Mouse (Mus musculus) natural killer cell, adult 2 months (primary cell): Measurements from ENCODE around the gene Ndufa3.
"Not testable (repeated sequence)": the region's sequence is repeated elsewhere in the genome, so short reads cannot be mapped to it uniquely, and the experiment has no call there.

Experiments
- DNase-seq, 2 experiments: peaks; one replicate each; pipeline ENCODE4 v3.0.0; 2022; ENCODE audit warnings: low spot score in 2 of 2

Ndufa3 gene

GRCm38 (mm10) chr7:3617242-3617995 is at the start of gene Ndufa3:
TSS of gene Ndufa3 (plus strand) at chr7:3617373.
- peak; percentile 75 to 86 for DNase-seq

DNA sequence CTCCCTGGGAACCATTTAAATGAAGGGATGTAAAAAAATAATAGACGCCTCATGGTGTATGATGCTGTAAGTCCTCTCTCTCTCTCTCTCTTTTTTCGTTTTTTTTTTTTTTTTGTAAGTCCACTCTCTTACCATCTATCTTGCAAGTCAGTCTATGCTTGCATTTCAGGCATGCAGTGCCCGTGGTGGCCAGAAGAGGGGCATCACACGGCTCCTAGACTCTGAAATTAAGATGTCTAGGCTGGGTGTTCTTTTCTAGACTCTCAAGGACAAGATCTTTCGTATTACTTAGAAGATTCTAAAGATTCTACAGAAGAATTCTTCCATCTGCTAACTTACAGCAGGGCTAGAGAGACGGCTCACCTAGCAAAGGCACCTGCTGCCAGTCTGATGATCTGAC is 47.4 kb upstream of the Ndufa3 start:
- DNase-seq: no peak

GRCm38 (mm10) chr7:3570580-3570979 is 46.6 kb upstream of the Ndufa3 start:
- not testable (repeated sequence) for DNase-seq

DNA sequence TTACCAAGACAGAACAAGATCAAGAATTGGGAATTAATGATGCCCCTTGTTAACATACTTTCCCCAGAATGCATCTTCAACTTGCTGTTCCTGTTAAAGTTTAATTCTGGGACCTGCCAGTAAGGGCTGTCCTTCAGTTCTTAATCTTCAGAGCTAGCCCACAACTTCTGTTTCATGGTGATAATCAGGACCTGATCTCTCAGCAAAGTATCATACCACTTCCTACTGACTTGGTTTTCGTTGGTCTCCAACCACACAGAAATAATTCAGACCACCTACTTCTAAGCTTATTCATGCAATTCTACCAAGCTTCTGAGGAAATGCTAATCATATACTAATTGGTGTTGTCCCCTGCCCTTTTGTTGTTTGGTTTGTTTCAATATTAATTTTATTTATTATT is 45.3 kb upstream of the Ndufa3 start:
- DNase-seq: no peak

DNA sequence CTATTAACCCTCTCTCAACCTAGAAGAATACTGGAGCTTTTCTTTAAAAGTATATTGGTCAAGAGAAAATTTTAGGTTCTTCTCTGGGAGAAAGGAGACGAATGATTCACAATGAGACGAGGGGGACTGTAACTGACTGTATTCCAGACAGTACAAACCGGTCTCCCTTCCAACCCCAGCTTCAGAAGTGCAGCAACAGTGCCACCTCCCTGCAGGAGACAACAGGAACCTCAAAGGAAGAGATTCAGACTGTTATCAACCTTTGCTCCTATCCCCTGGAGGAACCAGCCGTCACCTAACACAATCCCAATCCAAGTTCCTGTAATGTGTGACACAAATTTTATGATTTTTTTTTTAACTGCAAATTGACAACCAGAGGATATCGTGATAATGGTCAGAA is 43.0 kb upstream of the Ndufa3 start:
- DNase-seq: no peak

DNA sequence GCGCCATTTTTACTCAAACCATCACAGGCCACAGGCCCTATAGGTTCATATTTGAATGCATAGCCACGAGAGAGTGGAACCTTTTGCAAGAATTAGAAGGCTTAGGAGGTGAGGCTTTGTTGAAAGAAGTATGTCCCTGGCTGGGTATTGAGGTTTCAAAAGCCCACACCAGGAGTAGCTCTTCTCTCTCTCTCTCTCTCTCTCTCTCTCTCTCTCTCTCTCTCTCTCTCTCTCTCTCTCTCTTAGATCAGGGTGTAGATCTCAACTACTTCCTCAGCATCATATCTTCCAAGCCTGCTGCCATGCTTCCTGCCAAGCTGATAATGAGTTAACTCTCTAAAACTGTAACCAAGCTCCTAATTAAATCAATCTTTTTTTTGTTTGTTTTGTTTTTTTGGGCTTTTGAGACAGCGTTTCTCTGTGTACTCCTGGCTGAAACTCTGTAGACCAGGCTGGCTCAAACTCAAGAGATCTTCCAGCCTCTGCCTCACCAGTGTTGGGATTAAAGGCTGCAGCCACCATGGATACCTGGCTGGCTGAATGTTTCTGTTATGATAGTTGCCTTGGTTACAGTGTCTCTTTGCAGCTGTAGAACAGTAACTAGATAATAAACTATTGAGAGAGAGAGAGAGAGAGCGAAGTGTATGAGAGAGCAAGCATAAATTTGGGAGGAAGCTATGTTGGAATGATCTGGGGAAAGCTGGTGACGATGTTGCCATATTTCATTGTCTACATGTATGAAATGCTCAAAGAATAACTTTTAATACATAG is 40.6 kb upstream of the Ndufa3 start:
- no peak for DNase-seq

DNA sequence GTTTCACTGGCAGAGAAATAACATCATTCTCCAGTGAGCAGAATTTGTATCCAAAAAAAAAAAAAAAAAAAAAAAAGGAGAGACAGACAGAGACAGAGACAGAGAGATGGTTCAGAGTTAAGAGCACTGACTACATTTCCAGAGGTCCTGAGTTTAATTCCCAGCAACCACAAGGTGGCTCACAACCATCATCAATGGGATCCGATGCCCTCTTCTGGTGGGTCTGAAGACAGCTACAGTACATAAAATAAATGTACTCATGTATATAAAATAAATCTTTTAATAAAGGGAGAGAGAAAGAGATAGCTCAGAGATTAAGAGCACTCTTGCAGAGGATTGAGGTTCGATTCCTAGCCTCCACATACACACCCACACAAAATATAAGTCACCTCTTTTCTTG is 39.0 kb upstream of the Ndufa3 start:
- no peak for DNase-seq

DNA sequence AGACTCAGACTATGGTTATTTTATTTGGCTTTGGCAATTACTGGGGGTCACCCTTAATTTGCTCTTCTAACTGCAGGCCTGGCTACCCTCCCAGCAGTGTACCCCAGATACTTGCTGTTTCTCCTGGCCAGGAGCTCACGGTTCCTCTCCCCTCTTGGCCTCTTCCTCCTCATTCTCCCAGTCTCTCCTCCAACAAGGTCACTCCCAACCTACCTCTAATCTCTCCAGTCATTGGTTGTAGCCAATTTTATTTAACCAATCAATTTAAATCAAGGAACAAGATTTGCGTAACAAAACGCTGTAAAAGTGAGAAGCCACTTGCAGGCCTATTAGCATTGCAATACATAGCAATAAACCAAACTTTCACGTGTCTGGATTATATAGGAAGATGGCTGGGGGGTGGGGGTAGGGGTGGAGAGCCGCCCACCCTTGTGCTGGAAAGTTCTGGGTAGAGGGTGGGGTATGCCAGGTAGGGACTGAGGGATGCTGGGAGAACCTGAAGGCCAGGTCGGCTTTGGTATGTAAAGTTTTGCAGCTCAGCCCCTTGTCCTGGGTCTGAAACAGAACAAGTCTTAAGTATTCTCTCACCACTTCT is 38.1 kb upstream of the Ndufa3 start:
- no peak for DNase-seq

- DNase-seq: no peak
Measured at GRCm38 (mm10) chr7:3580029-3580428, 37.1 kb upstream of the Ndufa3 start.

DNA sequence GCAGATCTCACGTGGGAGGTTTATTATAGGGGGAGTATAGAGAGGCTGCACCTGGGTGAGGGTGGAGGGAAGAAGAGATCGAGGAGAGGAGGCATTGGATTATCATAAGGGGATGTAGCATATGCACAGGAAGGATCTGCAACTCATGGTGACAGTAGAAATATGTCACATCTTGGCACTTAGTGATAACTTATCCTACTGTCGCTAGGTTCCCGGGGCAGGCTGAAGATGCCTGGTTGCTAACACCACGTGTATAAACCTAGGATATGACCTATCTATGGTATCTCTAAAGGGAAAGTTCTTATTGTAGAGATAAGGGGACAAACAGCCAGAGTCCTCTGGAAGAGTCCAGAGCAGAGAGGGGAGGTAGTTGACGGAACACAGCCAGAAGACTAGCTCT is 31.4 kb upstream of the Ndufa3 start:
- no peak for DNase-seq

DNA sequence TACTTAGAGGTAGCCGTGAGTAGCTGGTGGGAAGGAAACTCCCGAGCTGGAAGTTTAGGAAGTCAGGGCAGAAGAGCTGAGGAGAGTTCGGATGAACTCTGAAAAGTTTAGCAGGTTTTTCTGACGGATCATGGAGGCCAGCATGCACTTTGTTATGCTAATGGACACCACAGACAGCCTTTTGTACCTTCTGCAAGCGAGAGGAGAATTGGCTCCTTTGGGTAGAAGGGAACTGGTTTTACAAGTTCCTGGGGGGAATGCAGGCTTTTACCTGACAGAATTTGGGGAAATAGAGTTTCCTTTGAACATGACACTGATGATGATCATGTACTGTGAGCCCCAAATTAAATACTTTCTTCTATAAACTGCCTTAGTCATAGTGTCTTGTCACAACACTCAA is 30.9 kb upstream of the Ndufa3 start:
- DNase-seq: no peak

DNA sequence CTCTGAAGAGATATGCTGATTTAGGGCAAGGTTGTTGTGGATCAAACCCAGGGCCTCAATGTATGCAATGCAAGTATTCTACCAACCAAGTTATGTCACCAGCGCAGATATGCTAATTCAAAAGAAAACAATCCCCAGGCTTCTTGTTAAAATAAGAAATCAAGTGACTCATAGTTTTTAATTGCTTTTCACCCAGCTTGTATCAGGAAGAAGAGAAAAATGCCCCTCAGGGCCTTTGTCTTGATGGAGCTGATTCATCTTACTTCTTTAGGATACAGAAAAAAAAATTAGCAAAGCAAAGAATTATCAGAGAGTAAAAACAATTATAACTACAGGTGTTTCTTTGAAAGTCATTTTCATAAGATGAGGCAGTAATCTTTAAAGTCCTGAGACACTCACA is 29.9 kb upstream of the Ndufa3 start:
- DNase-seq: no peak

DNA sequence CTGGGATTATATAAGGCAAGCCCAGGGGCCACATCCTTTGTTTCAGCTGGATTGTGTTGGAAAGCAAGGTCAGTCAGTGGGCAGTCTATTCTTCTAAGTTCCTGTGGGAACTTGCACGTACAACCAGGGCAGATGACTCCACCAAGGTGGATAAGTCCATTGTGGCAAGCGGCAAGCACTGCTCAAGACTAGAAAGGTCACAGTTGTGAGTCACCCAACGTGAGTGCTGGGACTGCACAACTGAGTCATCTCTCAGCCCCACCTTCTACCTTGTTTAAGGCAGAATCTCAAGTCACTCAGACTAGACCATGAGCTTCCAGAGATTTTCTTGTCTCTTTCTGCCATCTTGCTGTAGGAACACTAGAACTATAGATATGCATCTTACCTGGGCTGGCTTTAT is 26.6 kb upstream of the Ndufa3 start:
- no peak for DNase-seq

DNA sequence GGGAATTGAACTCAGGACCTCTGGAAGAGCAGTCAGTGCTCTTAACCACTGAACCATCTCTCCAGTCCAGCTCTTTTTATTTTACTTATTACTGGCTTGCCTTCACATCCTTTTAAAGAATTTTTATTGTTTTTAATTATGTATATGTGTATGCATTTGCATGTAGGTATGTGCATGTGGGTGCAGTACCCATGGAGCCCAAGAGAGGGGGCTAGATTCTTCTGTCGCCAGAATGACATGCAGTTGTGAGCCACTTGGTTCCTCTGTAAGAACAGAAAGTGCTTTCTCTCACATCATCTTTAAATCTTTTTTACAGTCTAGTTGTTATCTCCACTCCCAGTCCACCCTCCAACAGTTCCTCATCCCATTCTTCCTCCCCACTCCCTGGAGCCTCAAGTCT is 25.6 kb upstream of the Ndufa3 start:
- DNase-seq: no peak

- DNase-seq: no peak
Measured at GRCm38 (mm10) chr7:3593855-3594254, 23.3 kb upstream of the Ndufa3 start.

- no peak for DNase-seq
Measured at GRCm38 (mm10) chr7:3594686-3595085, 22.5 kb upstream of the Ndufa3 start.

DNA sequence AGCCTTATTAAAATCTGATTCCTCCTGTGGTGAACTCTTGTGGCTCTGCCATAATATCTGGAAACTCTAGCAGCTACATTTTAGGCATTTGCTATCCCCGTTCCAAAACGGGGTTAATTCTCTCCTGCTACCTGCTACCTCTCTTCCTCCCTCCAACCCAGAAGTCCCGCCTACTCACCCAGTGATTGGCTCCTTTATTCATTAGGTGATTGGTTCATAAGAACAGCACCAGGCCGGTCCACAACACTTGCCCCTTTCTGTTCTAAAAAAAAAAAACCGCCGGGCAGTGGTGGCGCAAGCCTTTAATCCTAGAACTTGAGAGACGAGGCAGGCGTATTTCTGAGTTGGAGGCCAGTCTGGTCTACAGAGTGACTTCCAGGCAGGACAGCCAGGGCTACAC is 22.0 kb upstream of the Ndufa3 start:
- DNase-seq: peak; percentile 30

DNA sequence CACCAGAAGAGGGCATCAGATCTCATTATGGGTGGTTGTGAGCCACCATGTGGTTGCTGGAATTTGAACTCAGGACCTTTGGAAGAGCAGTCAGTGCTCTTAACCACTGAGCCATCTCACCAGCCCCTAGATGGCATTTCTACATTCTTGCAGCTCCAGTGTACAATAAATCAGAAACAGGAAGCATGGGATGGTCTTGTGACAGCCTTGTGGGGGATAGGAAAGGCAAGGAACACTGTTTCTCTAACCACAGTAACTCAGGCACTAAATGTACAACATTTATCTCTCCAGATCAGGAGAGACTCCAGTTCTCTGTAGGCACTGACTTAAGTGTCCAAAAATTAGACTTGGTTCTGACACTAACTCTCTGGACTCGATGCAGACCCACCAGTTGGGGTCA is 19.4 kb upstream of the Ndufa3 start:
- DNase-seq: not testable (repeated sequence)

GRCm38 (mm10) chr7:3601119-3601518 is 16.1 kb upstream of the Ndufa3 start:
- peak; percentile 57 to 67 for DNase-seq

- peak in 1 of 2 experiments; percentile 21 for DNase-seq
Measured at GRCm38 (mm10) chr7:3606798-3607197, 10.4 kb upstream of the Ndufa3 start.

DNA sequence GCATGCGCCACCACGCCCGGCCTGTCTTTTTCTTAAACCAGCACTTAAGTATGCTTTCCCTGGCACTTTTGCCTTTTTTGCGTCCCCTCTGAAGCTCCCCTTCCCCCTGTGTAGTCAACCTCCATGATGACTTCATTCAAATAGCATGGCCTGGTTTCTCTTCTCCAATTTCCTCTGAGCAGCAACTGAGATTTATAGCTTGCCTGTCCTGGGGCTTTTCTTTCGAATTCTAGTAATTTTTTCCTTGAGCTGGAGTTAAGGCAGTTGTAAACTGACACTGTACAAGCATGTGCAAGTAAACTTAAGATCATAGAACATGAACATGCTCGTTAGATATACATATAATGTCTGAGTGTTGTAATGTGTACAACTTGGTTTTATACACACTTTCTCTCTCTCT is 9.8 kb upstream of the Ndufa3 start:
- DNase-seq: no peak

DNA sequence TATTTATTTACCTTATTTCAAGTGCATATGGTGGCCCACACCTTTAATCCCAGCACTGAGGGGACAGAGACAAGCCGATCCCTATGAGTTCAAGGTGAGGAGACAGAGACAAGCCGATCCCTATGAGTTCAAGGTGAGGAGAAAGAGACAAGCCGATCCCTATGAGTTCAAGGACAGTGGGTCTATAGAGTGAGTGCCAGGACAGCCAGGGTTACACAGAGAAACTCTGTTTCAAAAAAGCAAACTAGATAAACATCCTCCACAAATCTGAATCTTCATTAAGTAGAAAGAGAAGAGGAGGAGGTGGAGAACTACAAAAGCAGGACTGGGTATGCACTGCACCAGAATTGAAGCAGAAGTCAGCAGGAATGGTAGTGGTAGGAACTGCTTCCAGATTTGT is 8.5 kb upstream of the Ndufa3 start:
- DNase-seq: no peak

DNA sequence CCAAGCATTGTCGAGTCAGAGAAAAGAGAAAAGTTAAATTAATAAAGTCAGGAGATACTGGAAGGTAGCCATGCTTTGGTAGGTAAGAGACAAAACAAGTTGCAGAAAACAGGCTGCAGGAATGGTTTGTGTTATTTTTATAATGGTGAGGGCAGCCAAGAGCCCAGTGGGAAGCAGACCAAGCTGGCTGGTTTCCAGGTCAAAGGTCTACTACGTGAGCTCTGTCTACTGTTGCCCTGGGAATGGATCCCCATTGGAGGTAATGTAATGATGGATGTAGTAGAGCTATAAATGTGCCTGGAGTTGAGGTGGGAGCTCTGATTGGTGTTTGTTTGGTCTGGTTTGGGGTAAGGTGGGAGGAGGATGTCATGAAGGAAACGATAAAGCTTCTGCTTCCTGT is 8.1 kb upstream of the Ndufa3 start:
- DNase-seq: no peak
